Mouse (Mus musculus) heart, postnatal 4 days (tissue): ENCODE measurements at regions not wholly inside any gene's neighbourhood (a gene's known extent, or its start where the extent isn't known, plus 50 kb on each side); places are given as distances from the start of the nearest gene placed in this dataset.
A peak's percentile ranks its signal among the peaks of the same experiment; 100 is the strongest.

Experiments used
- DNase-seq: peaks from one replicate; pipeline ENCODE4 v3.0.0; 2021

DNA sequence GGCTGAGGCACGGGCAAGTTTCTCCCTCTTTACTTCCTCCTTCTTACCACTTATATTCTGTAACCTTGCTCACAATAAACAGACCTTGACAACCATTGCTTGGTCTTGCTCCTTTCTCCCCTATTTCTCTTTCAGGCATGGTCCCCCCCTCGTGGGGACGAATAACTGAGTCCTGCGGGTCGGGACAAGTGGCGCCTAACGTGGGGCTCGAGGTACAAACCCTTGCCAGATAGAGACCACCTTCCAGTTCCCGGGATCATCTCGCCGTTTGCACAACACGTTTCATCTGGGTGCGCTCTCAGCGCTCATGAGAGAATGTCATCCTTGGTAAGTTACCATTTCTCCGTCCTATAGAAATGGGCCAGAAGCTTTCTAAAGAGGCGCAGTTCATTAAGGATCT is 79.6 kb upstream of the Foxn3 start:
- peak; percentile 2 for DNase-seq

GRCm38 (mm10) chr12:99642131-99642895 is 78.9 kb upstream of the Foxn3 start:
- DNase-seq, result peak; percentile 0

- peak; percentile 4 for DNase-seq
Measured at GRCm38 (mm10) chr12:99641278-99641677, 77.9 kb upstream of the Foxn3 start.

- peak; percentile 6 for DNase-seq
Measured at GRCm38 (mm10) chr12:99640214-99641151, 77.1 kb upstream of the Foxn3 start.

DNA sequence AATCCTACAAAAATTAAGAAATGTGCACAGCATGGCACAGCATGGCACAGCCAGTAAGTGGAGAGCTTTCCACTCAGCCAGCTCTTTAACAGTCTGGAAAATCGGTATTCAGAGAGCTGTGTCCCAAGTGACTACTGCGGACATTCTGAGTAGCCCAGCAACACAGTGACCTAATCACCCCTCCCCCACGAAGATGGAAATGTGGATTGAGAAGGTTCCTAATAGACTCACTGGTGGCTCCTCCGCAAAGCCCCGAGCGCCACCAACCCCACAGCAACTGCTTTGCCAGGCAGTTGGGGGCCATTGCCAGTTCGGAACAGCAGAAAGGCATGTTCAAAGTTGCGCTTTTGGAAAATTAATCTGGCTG is 76.4 kb upstream of the Foxn3 start:
- peak; percentile 8 for DNase-seq

GRCm38 (mm10) chr12:99639118-99639517 is 75.7 kb upstream of the Foxn3 start:
- DNase-seq, result no peak

DNA sequence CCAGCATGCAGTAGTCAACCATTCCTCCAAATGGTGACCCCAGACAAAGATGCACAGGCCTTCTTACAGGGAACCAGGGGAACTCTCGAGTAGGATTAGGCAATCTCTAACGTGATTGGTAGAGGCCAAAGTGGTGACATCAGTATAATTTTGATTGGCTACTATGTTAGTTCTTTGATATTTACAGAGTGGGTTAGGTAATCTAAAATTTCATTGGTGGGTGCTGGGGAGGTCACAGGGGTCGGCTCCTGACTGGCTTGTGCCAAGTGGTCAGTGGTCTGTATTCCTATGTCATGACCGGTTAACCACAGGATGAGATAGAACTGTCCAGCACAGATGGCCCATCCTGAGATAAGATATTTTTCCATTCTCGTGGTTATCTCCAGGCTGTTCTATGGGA is 74.6 kb upstream of the Foxn3 start:
- DNase-seq, result peak; percentile 2

DNA sequence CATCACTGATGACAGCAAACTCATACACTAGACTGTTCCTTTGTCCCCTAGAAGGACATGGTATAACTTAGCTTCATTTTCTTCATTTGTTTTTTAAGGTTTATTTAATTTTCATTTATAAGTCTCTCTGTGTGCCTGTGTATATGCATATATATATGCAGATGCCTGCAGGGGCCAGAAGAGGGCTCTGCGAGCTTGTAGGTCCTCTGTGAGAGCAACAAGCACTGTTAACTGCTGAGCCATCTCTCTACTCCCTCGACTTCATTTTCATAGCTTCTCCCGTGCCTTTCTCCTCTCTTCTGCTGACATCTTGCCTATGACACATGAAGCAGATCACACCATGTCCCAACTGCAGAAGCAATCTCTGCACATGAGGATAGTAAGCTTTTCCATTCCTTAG is 72.9 kb upstream of the Foxn3 start:
- DNase-seq, result no peak

DNA sequence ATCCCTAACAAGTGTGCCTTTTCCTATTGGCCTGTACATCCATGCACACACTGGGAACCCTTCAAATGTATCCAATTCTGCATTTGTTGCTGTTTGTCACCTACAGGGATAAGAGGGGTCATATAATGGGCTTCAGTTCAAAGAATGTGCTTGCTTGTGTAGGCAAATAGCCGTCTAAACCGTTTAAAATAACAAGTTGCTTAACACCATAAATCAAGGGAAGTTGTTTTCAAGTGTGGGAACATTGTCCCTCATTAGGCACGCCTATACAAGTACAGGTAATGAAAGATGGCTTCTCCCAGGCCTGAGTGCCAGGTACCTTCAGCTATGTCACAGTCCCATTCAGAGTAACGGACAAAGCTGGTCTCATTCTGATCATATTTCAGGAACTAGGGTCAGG is 72.0 kb upstream of the Foxn3 start:
- DNase-seq, result no peak

DNA sequence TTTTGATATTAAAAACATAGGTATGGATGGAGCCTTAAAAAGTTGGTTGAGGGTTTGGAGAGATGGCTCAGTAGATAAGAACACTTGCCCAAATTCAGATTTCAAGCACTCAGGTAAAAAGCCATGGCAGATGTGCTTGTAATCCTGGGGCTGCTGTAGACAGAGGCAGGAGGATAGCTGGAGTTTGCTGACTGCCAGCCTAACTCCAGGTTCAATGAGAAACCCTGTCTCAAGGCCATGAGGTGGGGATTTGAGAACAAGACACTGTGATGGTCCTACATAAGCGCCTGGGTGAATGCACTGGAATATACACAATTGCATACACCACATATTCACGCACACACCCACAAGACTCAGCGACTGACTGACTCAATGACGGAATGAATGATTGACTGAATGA is 71.3 kb upstream of the Foxn3 start:
- DNase-seq, result no peak

DNA sequence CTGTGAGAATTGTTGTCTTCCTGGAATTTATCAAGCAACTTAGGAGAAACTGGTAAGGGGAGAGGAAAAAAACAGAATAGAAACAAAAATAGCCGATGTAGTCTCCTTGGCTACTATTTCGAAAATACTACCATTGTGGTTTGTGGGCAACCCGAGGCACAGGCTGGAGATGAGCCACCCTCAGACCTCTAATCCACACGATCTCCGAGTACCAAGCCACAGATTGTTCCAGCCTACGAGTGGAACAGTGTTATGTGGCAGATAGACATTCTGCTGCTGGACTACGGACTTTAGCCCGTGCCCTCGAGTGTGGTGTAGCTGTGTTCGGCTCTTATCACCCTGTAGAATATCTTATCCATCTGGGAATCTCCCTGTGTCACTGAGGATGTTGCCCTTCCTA is 70.3 kb upstream of the Foxn3 start:
- no peak for DNase-seq

DNA sequence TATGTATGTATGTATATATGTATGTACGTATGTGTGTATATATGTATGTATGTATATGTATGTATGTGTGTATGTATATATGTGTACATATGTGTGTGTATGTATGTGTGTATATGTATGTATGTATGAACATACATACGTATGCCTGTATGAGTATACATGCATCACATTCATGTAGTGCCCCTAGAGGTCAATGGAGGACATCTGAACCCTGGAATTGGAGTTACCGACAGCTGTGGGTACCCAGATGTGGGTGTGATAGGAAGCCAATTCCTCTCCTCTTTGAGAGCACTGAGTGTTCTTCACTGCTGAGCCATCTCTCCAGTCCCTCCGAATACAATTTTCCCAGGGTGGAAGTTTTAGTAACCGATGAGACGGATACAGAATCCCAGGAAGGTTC is 69.6 kb upstream of the Foxn3 start:
- DNase-seq, result no peak

DNA sequence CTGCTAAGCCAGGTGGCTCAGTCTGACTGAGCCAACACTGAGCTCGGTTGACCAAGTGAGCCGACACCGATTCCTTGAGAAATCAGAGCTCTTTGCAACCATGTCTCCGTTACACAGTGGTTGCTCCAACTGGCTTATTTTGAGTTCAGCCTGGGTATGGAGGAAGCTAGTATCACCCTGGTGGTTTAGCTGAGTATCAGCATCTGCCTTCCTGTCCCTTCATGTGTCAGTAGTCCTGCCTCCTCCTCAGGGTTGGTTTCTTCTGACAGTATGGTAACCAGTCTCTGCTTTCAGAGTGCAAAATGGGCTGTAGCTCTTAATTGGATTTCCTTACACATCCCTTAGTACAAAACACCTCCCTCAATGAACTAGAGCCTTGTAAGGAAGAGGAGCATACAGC is 66.2 kb upstream of the Foxn3 start:
- no peak for DNase-seq

GRCm38 (mm10) chr12:99628421-99628820 is 65.0 kb upstream of the Foxn3 start:
- no peak for DNase-seq

GRCm38 (mm10) chr12:99627898-99628231 is 64.5 kb upstream of the Foxn3 start:
- peak; percentile 93 for DNase-seq

GRCm38 (mm10) chr12:99627201-99627897 is 64.0 kb upstream of the Foxn3 start:
- peak; percentile 13 for DNase-seq

- no peak for DNase-seq
Measured at GRCm38 (mm10) chr12:99626147-99626546, 62.8 kb upstream of the Foxn3 start.

GRCm38 (mm10) chr12:99625094-99625493 is 61.7 kb upstream of the Foxn3 start:
- DNase-seq, result no peak

GRCm38 (mm10) chr12:99622238-99622637 is 58.9 kb upstream of the Foxn3 start:
- no peak for DNase-seq

DNA sequence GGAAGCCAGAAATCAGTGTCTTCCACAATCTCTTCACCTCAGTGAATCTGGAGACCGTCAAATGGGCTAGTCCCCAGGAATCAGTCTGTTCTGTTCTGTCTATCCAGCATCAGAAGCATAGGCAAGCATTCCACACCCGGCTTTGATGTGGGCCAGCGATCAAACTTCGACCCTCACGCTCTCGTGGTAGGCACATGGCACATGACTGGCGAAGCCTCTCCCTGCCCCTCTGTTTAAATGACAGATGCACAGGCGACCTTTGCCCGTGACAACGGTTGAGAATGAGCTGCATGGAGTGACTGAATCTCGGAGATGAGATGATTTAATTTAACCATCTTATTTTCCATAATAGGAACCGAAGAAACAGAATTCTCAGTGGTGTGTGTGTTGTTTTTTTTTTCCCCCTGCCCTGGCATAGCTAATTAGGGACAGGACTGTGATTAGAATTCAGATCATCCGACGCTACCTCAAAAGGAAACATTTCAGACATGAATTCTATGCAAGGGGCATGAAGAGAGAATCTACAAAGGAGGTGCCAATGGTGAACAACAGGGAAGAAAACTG is 53.9 kb upstream of the Foxn3 start:
- no peak for DNase-seq

DNA sequence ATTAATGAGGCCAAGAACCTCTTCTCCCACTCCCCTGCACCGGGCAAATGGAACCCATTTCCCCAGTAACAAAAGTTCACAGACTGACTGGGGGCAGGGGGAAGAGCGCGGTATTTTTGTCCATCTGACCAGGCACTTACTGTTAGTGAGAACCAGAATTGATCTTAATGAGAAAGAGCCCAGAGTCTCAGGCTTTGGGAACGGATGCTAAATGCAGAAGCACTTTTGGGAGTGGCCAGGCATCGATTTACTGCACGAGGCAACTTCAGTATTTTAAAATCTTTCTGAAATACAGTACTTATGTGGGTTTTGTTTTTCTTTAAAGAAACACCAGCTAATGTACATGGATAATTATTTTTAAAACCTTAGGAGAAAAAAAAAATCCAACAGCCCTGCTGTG is 51.0 kb upstream of the Foxn3 start:
- no peak for DNase-seq
